Mouse (Mus musculus) left cerebral cortex, adult 18-20 months (tissue): Measurements from ENCODE around the gene Qsox1. TPM values are rescaled to one million over a fixed set of nuclear protein-coding genes. Genes with fewer than 3 reads are reported as not detected.

ENCODE experiments used
- DNase-seq, 2 experiments: peaks; one replicate each; pipeline ENCODE4 v3.0.0; 2021 to 2022; ENCODE audit warnings: low spot score in 2 of 2, mixed read lengths in 1 of 2
- long read RNA-seq, 2 experiments: library from polyadenylated mRNA; stranded (forward); transcript quantifications; one replicate each; pipeline ENCODE4 v2.0.0; 2021
- total RNA-seq, 2 experiments: library from RNA; stranded (reverse); gene quantifications; 2 replicates each; pipeline ENCODE4 v1.2.3; 2021

The Qsox1 gene
- 10 to 100 TPM; 28.0 to 30.3 TPM for total RNA-seq
- long read RNA-seq, experiment 1, transcript Qsox1-201 (12 exons, 3,348 nt), result major isoform, 5 of 16 reads
- long read RNA-seq, experiment 1, partial matches to known transcripts, result 2 of 16 reads
- long read RNA-seq, experiment 1, other reads (novel, unspliced or antisense), result 1 of 16 reads
- long read RNA-seq, experiment 2, partial matches to known transcripts, result 3 of 12 reads
- long read RNA-seq, experiment 2, other reads (novel, unspliced or antisense), result 1 of 12 reads

DNA sequence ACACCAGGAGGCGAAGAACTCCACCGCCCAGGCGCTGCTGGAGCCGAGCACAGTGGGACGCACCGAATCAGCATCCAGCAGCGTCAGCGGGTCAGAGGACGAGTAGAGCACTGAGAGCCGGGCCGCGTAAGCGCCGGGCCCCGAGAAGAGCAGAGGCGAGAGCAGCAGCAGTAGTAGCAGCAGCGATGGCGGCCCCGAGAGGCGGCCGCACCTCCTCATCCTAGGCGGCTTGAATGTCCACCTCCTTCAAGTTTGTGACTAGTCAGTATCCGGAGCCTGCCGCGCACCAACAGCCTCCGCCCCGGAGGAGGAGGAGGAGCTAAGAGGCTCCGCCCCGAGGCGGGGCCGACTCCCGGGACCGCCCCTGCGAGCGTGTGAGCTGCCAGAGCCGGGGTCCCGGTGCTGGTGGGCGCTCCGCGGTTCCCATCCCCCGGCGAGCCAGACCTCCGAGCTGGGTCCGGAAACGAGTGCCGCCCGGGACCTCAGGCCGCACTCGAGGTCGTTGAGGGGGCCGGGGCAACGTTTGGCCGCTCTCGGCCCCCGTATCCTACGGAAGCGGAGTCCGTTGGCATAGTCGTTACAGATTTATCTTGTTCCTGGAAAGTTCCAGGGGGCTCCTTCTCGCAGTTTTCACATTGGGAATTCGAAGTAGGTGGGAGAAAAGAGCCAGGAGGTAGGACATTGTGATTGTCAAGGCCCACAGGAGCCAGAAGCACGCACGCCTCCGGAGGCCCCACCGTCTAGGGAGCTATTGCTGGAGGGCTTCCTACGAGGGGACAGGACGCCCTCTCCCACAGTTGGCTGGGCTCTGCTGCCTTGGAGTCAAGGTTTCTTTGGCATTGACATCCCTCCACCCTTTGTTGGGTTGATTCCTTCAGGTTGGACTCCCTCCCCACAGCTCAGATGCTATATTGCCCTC is at the start of gene Qsox1:
TSS of gene Qsox1 (minus strand) at position 309 of the 919 bp plus-strand sequence.
- peak; percentile 63 to 82 for DNase-seq

GRCm38 (mm10) chr1:155854926-155855702 is 42.4 kb upstream of the Qsox1 start:
- DNase-seq, result no peak

DNA sequence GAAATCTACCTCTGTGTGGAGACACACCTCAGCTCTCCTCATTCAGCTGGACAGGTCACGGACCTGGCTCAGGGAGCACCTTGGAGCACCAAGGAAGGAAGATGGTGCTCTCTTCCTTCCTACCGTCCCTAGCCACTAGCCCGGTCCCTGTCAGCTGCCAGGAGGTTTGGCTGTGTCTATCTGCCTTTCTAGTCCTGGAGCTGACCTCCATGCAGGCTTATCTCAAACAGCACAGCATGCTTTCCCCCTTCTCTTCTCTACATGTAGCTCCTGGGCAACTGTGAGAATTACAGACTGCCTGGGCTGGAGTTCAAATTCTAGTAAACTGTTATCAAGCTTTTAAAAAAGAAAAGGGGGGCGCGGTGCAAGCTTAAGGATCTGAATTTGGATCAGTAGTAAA is 40.3 kb upstream of the Qsox1 start:
- DNase-seq, result no peak

DNA sequence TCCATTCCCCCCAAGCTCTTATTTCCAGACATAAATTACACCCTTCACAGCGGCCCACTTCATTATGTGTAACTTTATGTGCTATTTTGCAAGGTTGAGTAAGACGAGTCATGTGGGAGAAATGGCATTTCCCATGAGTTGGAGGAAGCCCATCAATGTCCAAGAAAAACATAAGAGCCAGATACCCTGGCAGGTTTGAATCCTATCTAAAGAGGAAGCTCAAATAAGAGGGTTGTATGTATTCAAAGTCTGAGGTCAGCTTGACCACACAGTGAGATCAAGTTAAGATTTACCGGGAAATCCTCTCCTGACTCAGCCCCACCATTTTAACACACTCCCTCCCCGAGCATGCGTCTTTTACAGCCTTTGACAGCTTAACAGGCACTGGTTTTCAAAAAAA is 31.5 kb upstream of the Qsox1 start:
- DNase-seq, result no peak

DNA sequence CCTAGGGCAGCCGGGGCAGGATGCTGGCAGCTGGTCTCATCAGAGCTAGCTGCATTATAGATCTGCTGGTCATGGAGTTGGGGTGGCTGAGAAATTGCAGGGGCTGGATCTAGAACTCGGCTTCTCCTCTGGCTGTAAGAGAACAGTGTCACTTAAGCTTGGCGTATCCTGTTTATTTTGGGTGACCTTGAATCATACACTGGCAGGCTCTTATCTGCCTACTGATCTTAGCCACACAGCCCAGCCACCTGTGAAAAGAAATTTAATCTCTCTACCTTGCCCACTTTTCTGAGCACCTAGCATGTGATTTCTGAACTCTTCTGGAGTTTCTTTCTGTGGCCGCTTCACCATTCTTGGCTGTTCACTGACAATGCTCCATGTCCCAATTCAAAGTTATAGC is 30.8 kb upstream of the Qsox1 start:
- no peak for DNase-seq

GRCm38 (mm10) chr1:155835667-155836066 is 23.0 kb upstream of the Qsox1 start:
- DNase-seq, result no peak

- DNase-seq, result no peak
Observed at GRCm38 (mm10) chr1:155833610-155834009, 20.9 kb upstream of the Qsox1 start.

DNA sequence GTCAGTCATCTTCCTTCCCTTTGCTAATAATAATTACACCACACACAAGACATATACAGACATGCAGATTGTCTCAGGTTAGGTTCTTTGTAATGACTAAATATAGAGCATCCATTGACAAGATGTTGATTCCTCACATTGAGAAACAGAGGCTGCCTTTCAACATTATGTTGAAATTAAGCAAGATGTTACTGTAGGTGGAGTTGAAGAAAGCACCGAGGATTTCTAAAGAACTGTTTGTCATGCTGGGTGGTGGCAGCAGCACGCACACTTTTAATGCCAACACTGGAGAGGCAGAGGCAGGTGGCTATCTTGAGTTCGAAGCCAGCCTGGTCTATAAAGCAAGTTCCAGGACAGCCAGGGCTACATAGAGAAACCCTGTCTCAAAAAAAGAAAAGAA is 19.3 kb upstream of the Qsox1 start:
- DNase-seq, result no peak

DNA sequence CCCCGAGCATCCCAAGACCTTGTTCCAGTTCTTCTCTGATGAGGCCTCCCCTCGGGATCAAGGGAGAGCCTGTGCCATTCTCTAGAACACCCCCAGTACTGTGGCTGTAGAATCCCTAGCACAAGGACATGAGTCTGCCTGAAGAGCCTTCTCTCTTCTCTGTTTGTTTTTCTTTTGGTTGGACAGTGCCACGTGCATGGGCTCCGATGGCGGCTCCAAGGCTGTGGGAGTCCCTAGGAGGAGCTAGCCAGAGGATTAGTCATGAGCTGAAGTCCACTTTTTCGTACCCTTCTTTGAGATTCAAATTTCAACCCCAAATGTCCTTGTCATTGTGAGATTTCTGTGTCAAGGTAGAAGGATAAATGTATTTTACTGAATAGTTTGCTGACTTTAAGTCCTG is 18.2 kb upstream of the Qsox1 start:
- no peak for DNase-seq

- DNase-seq, result no peak
Observed at GRCm38 (mm10) chr1:155827703-155828295, 15.1 kb upstream of the Qsox1 start.

DNA sequence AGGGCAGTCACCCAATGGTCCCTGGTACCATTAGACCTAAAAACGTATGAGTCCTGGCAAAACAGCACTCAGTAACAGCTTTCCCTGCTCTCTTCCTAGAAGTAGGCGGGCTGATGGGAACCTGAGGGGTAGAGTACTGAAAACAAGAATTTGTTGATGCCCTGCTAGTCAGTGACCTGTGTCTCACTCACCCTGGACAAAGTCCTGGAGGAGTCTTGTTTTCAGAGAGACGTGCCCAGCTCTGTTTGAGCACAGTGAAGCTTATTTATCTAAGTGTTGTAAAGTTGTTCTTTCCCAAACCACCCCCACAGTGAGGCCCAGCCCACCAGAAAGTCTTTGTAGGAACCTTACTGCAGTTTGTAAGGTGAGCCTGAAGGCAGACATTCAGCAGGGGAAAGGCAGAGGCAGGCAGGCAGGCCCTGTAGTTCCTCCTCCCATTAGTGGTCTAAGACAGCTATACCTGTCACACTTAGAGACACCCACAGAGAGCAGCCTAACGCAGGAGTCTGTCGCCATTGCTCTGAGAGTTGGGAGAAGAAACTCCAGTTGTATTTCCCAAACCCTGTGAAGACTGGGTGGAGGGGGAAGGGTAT is 14.2 kb upstream of the Qsox1 start:
- no peak for DNase-seq

GRCm38 (mm10) chr1:155825940-155826716 is 13.4 kb upstream of the Qsox1 start:
- no peak for DNase-seq

DNA sequence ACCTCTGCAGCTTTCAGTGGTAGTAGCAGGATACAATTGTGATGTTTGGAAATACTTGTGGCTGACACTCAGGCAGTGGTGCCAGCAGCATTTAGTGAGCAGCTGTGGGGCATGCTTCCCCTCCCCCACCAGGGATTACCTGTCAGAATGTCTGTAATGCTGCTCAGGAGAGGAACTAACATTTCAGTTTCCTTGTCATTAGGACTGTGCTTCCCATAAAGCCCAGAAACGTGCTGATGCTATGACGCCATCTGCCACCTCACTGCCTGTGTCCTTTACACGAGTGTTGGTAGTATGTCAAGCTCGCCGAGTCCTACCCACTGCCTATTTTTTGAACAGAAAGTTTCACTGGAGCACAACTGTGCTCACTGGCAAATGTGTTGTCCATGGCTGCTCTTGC is 8.0 kb upstream of the Qsox1 start:
- no peak for DNase-seq

- no peak for DNase-seq
Observed at GRCm38 (mm10) chr1:155816167-155816566, 3.5 kb upstream of the Qsox1 start.

DNA sequence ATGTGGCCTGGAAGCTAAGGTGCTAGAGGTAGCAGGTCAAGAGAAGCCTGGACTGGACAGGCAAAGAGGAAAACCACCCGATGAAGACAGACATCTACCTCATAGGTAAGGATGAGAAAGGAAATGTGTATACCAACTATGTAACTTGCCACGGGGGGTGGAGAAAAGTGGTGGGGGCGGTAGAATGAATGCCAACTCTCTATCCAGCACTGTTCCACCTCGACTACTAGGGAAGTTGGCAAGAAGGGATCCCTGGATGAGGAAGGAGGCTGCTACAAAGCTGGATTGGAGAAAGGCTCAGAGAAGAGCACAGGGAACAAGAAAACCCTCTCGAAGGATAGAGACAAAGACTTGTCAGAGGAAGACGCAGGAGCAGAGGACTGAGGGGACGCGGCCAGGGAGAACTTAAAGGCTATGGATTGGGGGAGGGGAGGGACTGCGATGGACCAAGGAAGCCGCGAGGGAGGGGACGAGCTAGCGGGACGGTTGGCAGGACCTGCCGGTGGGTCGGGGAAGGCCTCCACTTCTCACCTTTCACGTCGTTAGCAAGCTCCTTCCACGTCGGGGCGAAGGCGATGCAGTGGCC is 601 bp downstream of the Qsox1 start:
- no peak for DNase-seq

GRCm38 (mm10) chr1:155810616-155811015 is 2.1 kb downstream of the Qsox1 start:
- DNase-seq, result no peak

- no peak for DNase-seq
Observed at GRCm38 (mm10) chr1:155809706-155810442, 2.8 kb downstream of the Qsox1 start.

DNA sequence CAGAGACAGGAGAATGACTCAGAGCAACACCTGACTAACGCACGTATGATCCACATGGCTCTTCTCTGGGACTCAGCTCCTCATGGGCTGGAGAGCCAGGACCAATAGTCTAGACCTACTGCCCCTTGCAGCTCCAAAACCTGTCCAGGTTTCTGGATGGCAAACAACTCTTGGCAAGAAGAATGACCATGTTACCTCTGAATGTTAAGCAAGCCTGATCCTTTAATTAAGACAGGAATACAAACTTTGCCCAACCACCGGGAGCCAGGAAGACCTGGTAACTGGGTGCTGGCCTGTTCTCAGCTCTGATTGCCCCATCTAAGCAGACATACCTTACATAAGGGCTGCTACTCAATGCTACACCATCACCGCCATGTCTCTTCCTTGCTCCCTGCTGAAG is 4.4 kb downstream of the Qsox1 start:
- DNase-seq, result no peak

- no peak for DNase-seq
Observed at GRCm38 (mm10) chr1:155805607-155806006, 7.1 kb downstream of the Qsox1 start.
